ENCODE assay signal across 20 mouse cellular contexts in the genomic region with DNA sequence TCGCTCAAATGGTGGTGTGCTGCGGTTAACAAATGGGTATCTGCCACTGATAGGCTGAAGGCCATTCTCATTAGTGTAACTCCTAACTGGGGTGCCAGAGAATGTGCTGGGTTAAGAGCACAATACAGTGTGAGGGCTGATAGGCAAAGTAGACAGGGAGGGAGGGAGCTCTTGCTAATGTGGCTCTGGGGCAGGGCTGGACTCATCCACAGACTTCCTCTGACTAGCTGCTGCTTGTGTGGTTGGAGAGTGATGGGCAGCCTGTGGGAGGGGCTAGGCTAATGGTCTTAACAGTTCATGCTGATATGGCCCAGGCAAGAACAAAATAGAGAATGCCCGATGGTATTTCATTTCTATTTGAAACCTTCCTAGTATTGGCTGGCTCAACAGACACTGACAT. TPM values are rescaled to one million over a fixed set of nuclear protein-coding genes. Genes with fewer than 3 reads are reported as not detected.
DNase-seq lines count a peak whose midpoint lies in the region; ATAC-seq and TF ChIP-seq lines count a peak whose summit lies in the region.
"Had no signal": no experiment of that assay in that cellular context is flagged by ENCODE, and none has a peak within 500 bp of the region (broad histone marks: within the 10 kb centered on the region; RNA-seq: fewer than 3 reads in every experiment).

No protein-coding gene starts in this region.

- TF ChIP-seq CTCF in layer of hippocampus, adult 2 months (conservative IDR thresholded peaks at IDR 0.05) = no peak

- no peaks in the 10 kb centered on the region for H3K36me3 ChIP-seq in liver, embryonic 11.5 days (ENCODE audit: control insufficient read depth, insufficient read depth, low read length)
- no peaks in the 10 kb centered on the region for H3K36me3 ChIP-seq in liver, embryonic 12.5 days
- H3K36me3 ChIP-seq in liver, embryonic 16.5 days (ENCODE audit: control insufficient read depth, insufficient read depth) = no peaks in the 10 kb centered on the region
- H3K36me3 ChIP-seq: embryonic facial prominence, embryonic 13.5 days; forebrain, embryonic 12.5 days; heart, embryonic 13.5 days; hindbrain, embryonic 15.5 days had no signal

- no peak overlapping the region for H3K4me2 ChIP-seq in liver, embryonic 11.5 days
- no peak overlapping the region for H3K4me2 ChIP-seq in liver, embryonic 12.5 days
- H3K4me2 ChIP-seq in liver, embryonic 16.5 days (ENCODE audit: low read depth, low read length) = no peak overlapping the region
- H3K4me2 ChIP-seq: embryonic facial prominence, embryonic 13.5 days; forebrain, embryonic 12.5 days; heart, embryonic 13.5 days; hindbrain, embryonic 15.5 days had no signal

- H3K9ac ChIP-seq in liver, embryonic 11.5 days (ENCODE audit: low read depth, low read length) = no peak overlapping the region
- H3K9ac ChIP-seq in liver, embryonic 12.5 days = no peak overlapping the region
- H3K9ac ChIP-seq in liver, embryonic 16.5 days (ENCODE audit: low read depth, low read length) = no peak overlapping the region
- H3K9ac ChIP-seq: embryonic facial prominence, embryonic 13.5 days; forebrain, embryonic 12.5 days; forebrain, postnatal 0 days; heart, embryonic 13.5 days; hindbrain, embryonic 15.5 days had no signal

- WGBS in liver, embryonic 11.5 days = 75% methylated on average over 3 of the region's 3 CpGs
- 68% methylated on average over 3 of the region's 3 CpGs for WGBS in liver, embryonic 12.5 days (ENCODE audit: insufficient replicate concordance)
- WGBS in liver, embryonic 16.5 days (ENCODE audit: insufficient replicate concordance) = 69% methylated on average over 3 of the region's 3 CpGs

- H3K27me3 ChIP-seq in liver, embryonic 11.5 days (replicated peaks; ENCODE audit: control insufficient read depth, insufficient read depth, low read length) = no peaks in the 10 kb centered on the region
- no peaks in the 10 kb centered on the region for H3K27me3 ChIP-seq in liver, embryonic 12.5 days (replicated peaks)
- no peaks in the 10 kb centered on the region for H3K27me3 ChIP-seq in liver, embryonic 16.5 days (ENCODE audit: control insufficient read depth, insufficient read depth, low read depth, low read length)
- H3K27me3 ChIP-seq: CH12.LX; embryonic facial prominence, embryonic 13.5 days; forebrain, embryonic 12.5 days; heart, embryonic 13.5 days; hindbrain, embryonic 15.5 days had no signal

- no peak overlapping the region for H3K27ac ChIP-seq in liver, embryonic 11.5 days (ENCODE audit: low read depth, low read length)
- no peak overlapping the region for H3K27ac ChIP-seq in liver, embryonic 12.5 days
- H3K27ac ChIP-seq in liver, embryonic 16.5 days (ENCODE audit: low read length) = no peak overlapping the region
- H3K27ac ChIP-seq in layer of hippocampus, adult 2 months = no peak overlapping the region
- H3K27ac ChIP-seq: embryonic facial prominence, embryonic 13.5 days; forebrain, embryonic 12.5 days; hindbrain, embryonic 15.5 days had no signal

- ATAC-seq in liver, embryonic 11.5 days (replicated peaks; ENCODE audit: low FRiP score) = 0 out of 2 replicates have a peak, but pooled peaks have one; percentile 23
- ATAC-seq in liver, embryonic 12.5 days = no peak
- ATAC-seq in liver, embryonic 16.5 days (ENCODE audit: low read depth) = 0 out of 2 replicates have a peak, but pooled peaks have one; percentile 21
- ATAC-seq: forebrain, postnatal 0 days had no signal

- DNase-seq in liver, embryonic 11.5 days (ENCODE audit: low spot score) = no peak
- peak; percentile 5 for DNase-seq in Muller cell, postnatal 12 days (ENCODE audit: inconsistent ontology term)
- DNase-seq in testis, postnatal 14 days (ENCODE audit: low spot score) = peak; percentile 9
- DNase-seq in layer of hippocampus, adult 2 months (ENCODE audit: low spot score in 2 of 2) = no peak
- no peak for DNase-seq in thymus, adult 18-20 months
- DNase-seq: adrenal gland, adult 8-10 months; adrenal gland, postnatal 36 days; cerebellum, adult 2 months; cerebellum, postnatal 10 days; forebrain, postnatal 0 days; gastrocnemius, postnatal 14 days; heart, postnatal 36 days had no signal

- peaks cover 3% of the 10 kb centered on the region; the same call in 1 of the 2 replicates for H3K4me1 ChIP-seq in liver, embryonic 11.5 days (replicated peaks; ENCODE audit: control insufficient read depth, insufficient read depth, low read length)
- no peaks in the 10 kb centered on the region for H3K4me1 ChIP-seq in liver, embryonic 12.5 days
- no peaks in the 10 kb centered on the region for H3K4me1 ChIP-seq in liver, embryonic 16.5 days (ENCODE audit: control insufficient read depth, low read depth, low read length)
- H3K4me1 ChIP-seq: embryonic facial prominence, embryonic 13.5 days; forebrain, embryonic 12.5 days; hindbrain, embryonic 15.5 days had no signal

- H3K9me3 ChIP-seq in liver, embryonic 11.5 days (ENCODE audit: control insufficient read depth, low read length) = no peaks in the 10 kb centered on the region
- H3K9me3 ChIP-seq in liver, embryonic 12.5 days (replicated peaks) = no peaks in the 10 kb centered on the region
- no peaks in the 10 kb centered on the region for H3K9me3 ChIP-seq in liver, embryonic 16.5 days (replicated peaks; ENCODE audit: control insufficient read depth, low read length)
- H3K9me3 ChIP-seq: embryonic facial prominence, embryonic 13.5 days; forebrain, embryonic 12.5 days; hindbrain, embryonic 15.5 days had no signal

- no peak overlapping the region for H3K4me3 ChIP-seq in liver, embryonic 11.5 days (ENCODE audit: low read depth, low read length)
- H3K4me3 ChIP-seq in liver, embryonic 12.5 days = no peak overlapping the region
- no peak overlapping the region for H3K4me3 ChIP-seq in liver, embryonic 16.5 days (ENCODE audit: low read depth, low read length)
- no peak overlapping the region for H3K4me3 ChIP-seq in layer of hippocampus, adult 2 months
- H3K4me3 ChIP-seq: embryonic facial prominence, embryonic 13.5 days; forebrain, embryonic 12.5 days; heart, embryonic 13.5 days; hindbrain, embryonic 15.5 days had no signal

RNA-seq across cellular contexts. Expression of a gene that starts 44.0 kb away (rescaled TPM):
- 2.6 and 3.2 TPM in 2 replicates for polyA plus RNA-seq in liver, embryonic 11.5 days (2014; fragmentation: Nextera tagmentation; extraction: Ambion mirVana)
- 0.66 and 1.5 TPM in 2 replicates for polyA plus RNA-seq in liver, embryonic 12.5 days (2016; fragmentation: Nextera tagmentation; extraction: Ambion mirVana)
- 0.06 TPM in 2 replicates for polyA plus RNA-seq in liver, embryonic 16.5 days (2015; fragmentation: Nextera tagmentation; extraction: Ambion mirVana)
- total RNA-seq in layer of hippocampus, adult 2 months (2021) = 1 to 10 TPM; 1.9 to 2.9 TPM
- total RNA-seq: gastrocnemius, adult 18-20 months; gastrocnemius, postnatal 14 days had no signal

Comparison
In these comparisons a context has a peak if more than half of its experiments do, and no peak if none do; other contexts are left out.
1. DNase-seq: peak in Muller cell, postnatal 12 days (single experiment) and testis, postnatal 14 days (single experiment); none in liver, embryonic 11.5 days (single experiment), layer of hippocampus, adult 2 months (0 of 2) and thymus, adult 18-20 months (0 of 2).